Mouse (Mus musculus) 3134 (cell line): ENCODE measurements around the gene Fermt3.
"Not testable (repeated sequence)": the region's sequence is repeated elsewhere in the genome, so short reads cannot be mapped to it uniquely, and the experiment has no call there.

Experiments
- DNase-seq: peaks from one replicate; pipeline ENCODE4 v3.0.0-alpha.2; 2011; ENCODE audit warnings: low spot score; ENCODE audit not compliant: insufficient read length; ENCODE audit errors: extremely low read depth

The Fermt3 gene

DNA sequence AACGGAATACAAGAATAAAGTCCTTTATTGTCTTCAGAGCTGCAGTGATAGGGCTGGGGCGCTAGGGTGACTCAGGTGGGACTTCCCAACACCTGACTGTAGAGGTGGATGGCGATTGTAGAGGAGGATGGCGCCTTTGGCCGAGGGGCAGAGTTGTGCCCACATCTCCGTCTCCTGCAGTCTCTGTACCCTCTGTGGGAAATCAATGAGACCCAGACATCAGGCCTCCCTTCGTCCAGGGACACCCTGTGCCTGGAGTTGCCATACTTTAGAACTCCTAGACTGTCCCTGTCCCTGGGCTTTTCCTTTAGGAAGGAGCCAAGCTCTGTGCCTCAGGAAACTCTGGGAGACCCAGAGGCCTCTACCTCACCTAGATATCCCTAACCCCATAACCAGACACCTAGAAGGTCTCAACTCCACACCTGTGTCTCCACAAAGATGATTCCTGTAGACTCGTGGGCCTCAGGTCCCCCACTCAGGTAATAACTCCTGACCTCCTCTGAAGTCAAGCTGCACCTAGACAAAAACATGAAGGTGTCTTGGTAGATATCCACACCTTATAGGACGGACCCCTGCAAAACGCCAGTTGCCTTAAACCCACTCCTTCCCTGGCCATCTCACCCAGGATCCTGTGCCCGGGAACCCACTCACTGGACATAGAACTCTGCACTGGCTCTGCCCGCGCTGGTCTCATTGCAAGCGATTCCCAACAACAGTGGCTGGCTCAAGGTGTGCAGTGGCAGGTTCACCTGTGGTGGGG is 26.1 kb downstream of the Fermt3 start:
- no peak for DNase-seq

GRCm38 (mm10) chr19:6992011-6992858 is 27.0 kb downstream of the Fermt3 start, which contains the start of gene Dnajc4:
Gene Dnajc4 (minus strand): TSS chr19:6992572.
- peak; percentile 89 for DNase-seq

DNA sequence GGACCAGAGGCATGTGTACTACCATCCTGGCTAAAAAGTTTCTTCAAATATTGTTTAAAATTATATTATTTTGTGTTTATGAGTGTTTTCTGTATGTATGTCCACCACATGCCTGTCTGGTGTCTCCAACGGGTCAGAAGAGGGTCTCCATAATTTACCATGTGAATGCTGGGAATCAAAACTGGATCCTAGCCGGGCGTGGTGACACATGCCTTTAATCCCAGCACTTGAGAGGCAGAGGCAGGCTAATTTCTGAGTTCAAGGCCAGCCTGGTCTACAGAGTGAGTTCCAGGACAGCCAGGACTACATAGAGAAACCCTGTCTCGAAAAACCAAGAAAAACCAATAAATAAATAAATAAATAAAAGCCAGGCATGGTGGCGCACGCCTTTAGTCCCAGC is 28.1 kb downstream of the Fermt3 start:
- DNase-seq: not testable (repeated sequence)

GRCm38 (mm10) chr19:6990712-6991111 is 28.6 kb downstream of the Fermt3 start:
- DNase-seq: no peak

GRCm38 (mm10) chr19:6989251-6989650 is 30.0 kb downstream of the Fermt3 start:
- DNase-seq: no peak

DNA sequence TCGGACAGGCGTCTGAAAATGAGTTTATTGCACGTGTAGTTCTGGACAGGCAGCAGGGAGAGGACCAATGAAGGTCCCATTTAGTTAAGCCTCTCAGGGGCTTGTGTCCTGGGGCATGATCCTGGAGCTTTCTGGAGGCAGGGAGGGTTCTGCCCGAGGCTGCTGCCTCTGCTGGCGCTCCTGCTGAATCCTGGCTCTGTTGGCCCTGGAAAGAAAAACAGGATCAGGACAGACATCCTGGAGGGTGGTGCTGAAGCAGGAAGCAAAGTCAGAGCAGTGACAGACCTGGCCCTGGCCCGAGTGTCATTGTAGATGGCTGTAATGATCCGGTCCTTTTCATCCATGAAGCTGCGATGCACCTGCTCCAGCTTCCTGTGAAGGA is 31.4 kb downstream of the Fermt3 start:
- DNase-seq: no peak

DNA sequence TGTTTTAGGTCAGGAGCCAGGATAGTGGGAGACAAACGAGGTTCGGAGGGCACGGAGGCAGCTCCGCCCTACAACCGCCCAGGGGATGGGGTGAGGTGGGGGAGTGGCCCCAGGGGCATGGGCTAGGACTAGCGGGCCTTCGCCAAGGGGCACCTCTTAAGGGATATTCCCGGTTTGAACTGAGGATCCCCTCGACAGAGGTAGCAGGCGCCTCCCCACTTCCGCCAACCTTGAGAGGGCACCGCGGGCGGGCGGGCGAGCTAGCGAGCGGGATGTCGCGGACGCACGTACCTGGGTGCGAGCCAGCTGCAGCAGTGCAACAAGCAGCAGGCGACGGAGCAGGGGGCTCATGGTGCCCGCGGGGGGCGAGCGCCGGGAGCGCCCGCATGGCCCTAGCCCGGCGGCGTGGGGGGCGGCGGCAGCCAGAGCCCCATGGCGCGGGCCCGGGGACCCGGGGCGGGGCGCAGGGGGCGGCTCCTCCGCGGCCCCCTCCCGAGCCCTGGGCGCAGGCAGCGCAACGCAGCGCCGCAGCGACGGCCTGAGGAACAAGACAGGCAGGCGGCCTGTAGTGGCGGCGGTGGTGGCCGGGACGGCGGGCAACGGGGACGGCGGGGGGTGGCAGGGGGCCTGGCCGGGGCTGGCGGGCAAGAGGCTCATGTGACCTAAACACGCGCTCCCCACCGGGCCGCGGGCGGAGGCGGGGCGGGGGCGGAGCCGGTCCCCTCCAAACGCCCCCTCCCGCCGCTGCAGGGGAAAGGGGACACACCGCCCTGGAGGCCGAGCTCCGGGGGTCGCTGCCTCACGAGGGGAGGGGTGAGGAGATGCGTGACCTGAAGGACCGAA is 32.0 kb downstream of the Fermt3 start, which contains the start of gene Vegfb:
Gene Vegfb, minus strand, starts transcription at position 591 of the 843 bp plus-strand sequence.
- peak; percentile 81 for DNase-seq

DNA sequence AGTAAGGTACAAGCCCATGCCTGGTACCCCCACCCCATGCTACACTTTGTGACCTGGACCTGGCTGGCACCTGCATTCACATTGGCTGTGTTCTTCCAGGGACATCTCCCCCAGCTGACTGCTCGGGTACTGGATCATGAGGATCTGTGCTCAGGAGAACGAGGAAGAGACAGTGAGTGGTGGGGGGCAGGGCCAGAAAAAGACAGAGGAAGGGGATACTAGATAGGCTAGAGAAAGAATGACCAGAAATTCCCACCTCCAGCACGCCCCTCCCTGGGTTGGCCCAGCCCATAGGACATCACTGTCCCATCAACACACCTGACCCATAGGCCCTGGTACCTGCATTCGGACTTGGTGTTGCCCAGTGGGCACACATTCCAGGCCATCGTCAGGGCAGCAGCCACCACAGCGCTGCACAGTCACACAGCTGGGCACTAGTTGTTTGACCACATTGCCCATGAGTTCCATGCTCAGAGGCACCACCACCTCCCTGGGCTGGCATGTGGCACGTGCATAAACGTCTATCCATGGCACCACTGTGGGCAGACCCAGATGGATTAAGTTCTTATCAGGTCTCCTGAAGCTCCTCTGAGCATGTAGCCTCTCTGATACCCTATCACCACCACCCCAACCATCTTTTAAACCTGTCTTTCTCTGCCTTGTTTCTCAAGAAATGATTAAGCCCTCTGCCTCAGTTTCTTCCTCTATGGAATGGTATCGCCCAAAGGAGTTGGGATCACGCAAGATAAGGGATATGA is 33.1 kb downstream of the Fermt3 start:
- DNase-seq: no peak

- DNase-seq: no peak
Observed at GRCm38 (mm10) chr19:6985300-6985699, 34.0 kb downstream of the Fermt3 start.

- DNase-seq: no peak
Observed at GRCm38 (mm10) chr19:6983621-6984020, 35.6 kb downstream of the Fermt3 start.

DNA sequence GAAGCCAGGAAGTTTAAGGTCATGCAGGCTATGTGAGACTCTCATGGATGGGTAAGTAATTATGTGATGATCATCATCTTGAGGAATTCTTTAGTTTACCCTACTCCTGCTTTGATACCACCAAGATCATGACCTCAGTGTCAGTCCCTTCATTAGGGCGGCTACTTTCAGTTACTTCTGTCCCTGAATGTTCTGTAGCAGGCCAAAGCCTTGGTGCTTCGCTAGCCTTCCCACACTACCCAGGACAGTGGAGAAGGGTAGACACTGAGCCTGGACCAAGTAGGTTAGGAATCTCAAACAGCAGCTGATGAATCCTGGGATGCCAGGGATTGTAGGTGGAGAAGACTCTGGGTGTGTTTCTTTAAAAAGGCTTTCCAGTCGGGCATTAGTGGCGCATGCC is 37.8 kb downstream of the Fermt3 start:
- no peak for DNase-seq

GRCm38 (mm10) chr19:6980381-6981093 is 38.7 kb downstream of the Fermt3 start, which contains the start of gene Fkbp2:
Gene Fkbp2 (minus strand): TSS chr19:6980501.
- peak; percentile 94 for DNase-seq

DNA sequence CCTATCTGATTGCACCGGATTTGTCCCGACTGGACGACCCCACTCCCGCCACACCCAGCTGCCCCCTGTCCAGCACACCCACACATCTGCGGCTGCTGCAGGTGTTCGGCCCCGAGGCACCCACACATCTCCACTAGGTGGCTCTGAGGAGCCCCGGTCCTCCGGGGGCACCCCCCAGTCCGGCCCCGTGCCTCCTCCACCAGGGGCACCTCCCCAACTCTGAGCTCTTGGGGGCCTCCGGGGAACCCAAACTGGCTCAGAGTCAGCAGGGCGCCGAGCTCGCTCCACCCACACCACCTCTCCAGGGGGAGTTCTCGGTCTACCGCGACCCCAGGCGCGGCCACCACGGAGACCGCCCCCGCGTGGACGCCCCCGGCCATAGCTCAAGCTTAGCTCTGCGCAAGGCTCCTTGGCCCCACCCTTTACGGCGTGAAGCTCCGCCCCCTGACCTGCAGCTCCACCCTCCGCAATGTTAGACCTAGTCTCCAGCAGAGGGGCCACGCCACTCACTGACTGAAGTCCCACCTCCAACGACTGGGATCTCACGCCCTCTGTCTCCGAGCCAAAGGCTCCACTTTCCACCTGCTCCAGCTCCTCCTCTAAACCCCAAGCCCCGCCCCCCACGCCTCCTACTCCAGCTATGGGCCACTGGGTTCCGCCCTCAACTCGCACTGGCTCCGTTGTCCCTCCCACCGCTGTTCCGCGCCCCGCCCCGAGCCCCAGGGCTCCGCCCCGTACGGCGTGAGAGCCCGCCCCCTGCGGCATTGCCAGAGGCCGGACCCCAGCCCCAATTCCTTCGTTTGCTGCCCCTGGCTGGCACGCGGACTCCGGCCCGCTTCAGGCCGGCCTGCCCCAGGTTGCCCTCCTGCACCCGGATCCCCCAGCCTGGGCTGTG is 39.5 kb downstream of the Fermt3 start:
- peak; percentile 97 for DNase-seq

- peak; percentile 65 for DNase-seq
Observed at GRCm38 (mm10) chr19:6979001-6979479, 40.2 kb downstream of the Fermt3 start.

DNA sequence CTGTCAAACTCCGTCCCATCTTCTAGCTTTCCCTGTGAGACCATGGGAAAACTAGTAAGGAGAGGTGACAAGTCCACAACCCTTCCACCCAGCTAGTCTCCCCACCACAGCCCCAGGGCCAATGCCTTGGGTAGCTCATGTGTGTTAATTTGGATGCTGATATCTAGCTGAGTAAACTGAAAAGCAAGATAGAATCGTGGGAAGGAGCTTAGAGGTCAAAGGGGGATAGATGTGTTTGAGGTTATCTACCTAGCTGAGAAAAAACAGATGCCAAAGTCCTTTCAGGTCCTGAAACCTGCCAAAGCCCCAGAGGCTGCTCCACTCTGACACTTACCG is 40.7 kb downstream of the Fermt3 start:
- no peak for DNase-seq

DNA sequence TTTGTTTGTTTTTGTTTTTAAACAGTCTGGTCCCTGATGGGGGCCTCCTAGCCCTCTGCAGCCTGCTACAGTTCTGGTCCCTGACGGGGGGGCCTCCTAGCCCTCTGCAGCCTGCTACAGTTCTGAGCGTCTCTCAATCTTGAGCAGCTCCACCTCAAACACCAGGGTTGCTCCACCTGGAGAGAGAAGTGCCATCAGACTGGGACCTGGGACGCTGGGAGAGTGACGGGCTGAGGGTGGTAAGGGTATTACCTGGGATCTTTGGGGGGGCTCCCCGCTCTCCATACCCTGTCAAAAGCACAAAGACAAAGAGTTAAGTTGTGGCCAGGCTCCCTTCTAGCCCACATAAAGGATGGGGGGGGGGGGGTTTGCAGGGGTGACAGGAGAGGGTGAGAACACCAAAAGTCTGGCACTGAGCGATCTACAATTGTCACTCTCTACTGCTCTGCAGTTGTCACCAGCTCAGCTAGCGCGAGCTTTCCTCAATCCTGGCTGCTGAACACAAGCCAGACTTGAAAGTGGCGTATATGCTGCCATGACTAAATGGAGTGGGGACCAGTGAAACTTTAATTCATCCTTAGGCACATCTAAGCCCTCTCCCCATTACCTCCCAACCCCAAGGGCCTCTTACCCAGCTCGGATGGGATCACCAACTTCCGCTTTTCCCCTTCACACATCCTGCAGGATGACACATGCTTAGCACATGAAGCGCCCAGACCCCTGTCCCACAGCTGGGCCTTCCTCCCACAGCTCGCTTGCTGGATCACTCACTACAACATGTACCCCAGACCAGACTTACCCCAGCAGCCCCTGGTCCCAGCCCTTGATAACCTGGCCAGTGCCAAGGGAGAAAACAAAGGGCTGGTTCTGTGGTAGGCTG is 41.3 kb downstream of the Fermt3 start:
- no peak for DNase-seq
